Mouse (Mus musculus): Measurements from ENCODE around the gene Zfp423.

DNA sequence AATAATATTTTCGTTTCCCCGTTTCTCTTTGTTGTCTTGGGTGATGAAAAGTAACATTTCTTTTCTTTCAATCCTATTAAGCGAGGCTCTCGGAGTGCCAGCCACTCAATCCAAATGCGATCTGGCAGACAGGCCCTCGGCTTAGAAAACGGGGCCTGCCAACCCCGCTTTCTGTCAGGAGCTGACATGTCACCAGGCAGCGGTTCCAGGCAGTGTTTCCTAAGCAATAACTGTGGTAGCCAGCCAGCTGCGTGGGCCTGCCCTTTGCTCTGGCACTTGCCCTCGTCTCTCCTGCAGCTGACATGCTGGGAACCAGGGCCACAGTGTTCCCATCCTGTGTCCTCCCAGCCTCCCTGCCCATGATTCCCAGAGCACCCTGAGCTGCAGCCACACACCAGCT, 221.5 kb downstream of the Zfp423 start:
- no peak for TF ChIP-seq CTCF (IDR thresholded peaks at IDR 0.05)
- TF ChIP-seq EP300 (IDR thresholded peaks at IDR 0.05): no peak

Data from lung, postnatal 0 days (tissue).